Mouse (Mus musculus) liver, postnatal 0 days (tissue): ENCODE measurements at regions not wholly inside any gene's neighbourhood (a gene's known extent, or its start where the extent isn't known, plus 50 kb on each side); places are given as distances from the start of the nearest gene placed in this dataset.

Experiments
- ATAC-seq: fragments of 200-750 bp; cut with Nextera tagmentation; 2 replicates; pipeline ENCODE4 v1.8.0; 2017; ENCODE audit warnings: mild to moderate bottlenecking, moderate library complexity
- DNase-seq: peaks from one replicate; pipeline ENCODE4 v3.0.0-alpha.2; 2016
- H3K27ac ChIP-seq: fragments of 300-500 bp; sonication (generic); 2 replicates; pipeline ENCODE4 v1.5.1; 2014; ENCODE audit warnings: antibody characterized with exemption, moderate library complexity, mild to moderate bottlenecking, low read depth
- H3K27me3 ChIP-seq: fragments of 300-500 bp; sonication (generic); 2 replicates; pipeline ENCODE4 v1.6.1; 2014; ENCODE audit warnings: low read length, control low read depth, mixed read lengths; ENCODE audit not compliant: insufficient read depth
- H3K36me3 ChIP-seq: fragments of 300-500 bp; sonication (generic); replicated peaks from 2 replicates; pipeline ENCODE4 v1.6.1; 2014; ENCODE audit warnings: mild to moderate bottlenecking, control low read depth, low read length, moderate library complexity, mixed read lengths; ENCODE audit not compliant: insufficient read depth
- H3K4me1 ChIP-seq: fragments of 300-500 bp; sonication (generic); 2 replicates; pipeline ENCODE4 v1.6.1; 2014; ENCODE audit warnings: antibody characterized with exemption, mild to moderate bottlenecking, control low read depth; ENCODE audit not compliant: insufficient read depth
- H3K4me2 ChIP-seq: fragments of 300-500 bp; sonication (generic); 2 replicates; pipeline ENCODE4 v1.6.1; 2014; ENCODE audit warnings: low read depth, mild to moderate bottlenecking, low read length, moderate library complexity, mixed read lengths
- H3K4me3 ChIP-seq: fragments of 300-500 bp; sonication (generic); 2 replicates; pipeline ENCODE4 v1.5.1; 2014; ENCODE audit warnings: low read depth, low read length
- H3K9ac ChIP-seq: fragments of 300-500 bp; sonication (generic); replicated peaks from 2 replicates; pipeline ENCODE4 v1.6.1; 2014; ENCODE audit warnings: mild to moderate bottlenecking, moderate library complexity
- H3K9me3 ChIP-seq: fragments of 300-500 bp; sonication (generic); 2 replicates; pipeline ENCODE4 v1.6.1; 2016; ENCODE audit warnings: mild to moderate bottlenecking, control low read depth, low read length, mixed read lengths
- CTCF ChIP-seq: sonication (generic); IDR thresholded peaks from 2 replicates; pipeline ENCODE4 v1.5.1; 2016; ENCODE audit warnings: antibody characterized with exemption, low read depth
- EP300 ChIP-seq: IDR thresholded peaks from 2 replicates; pipeline ENCODE4 v1.6.1; 2016; ENCODE audit warnings: antibody characterized with exemption, low read depth, mild to moderate bottlenecking
- WGBS: fragments of 180-500 bp; shearing (Covaris S2); extraction: QIAGEN DNeasy Blood & Tissue Kit; methylation state at CpG from one replicate; pipeline ENCODE4 v1.1.7; 2014; ENCODE audit not compliant: insufficient replicate concordance; 5-methylcytosine and 5-hydroxymethylcytosine counted together

- H3K4me3 ChIP-seq: no peak overlapping the region
- no peak overlapping the region for H3K9ac ChIP-seq
- TF ChIP-seq CTCF (no peak), EP300 (no peak)
- no peak overlapping the region for H3K4me2 ChIP-seq
- H3K27me3 ChIP-seq: no peaks in the 10 kb centered on the region
- H3K27ac ChIP-seq: no peak overlapping the region
- H3K4me1 ChIP-seq: 0 out of 2 replicates have a peak, but pooled peaks cover 2% of the 10 kb centered on the region
- H3K9me3 ChIP-seq: no peaks in the 10 kb centered on the region
- DNase-seq (no peak), ATAC-seq (no peak)
- WGBS: 82% methylated on average over 4 of the region's 4 CpGs
- no peaks in the 10 kb centered on the region for H3K36me3 ChIP-seq
These were observed 140.9 kb downstream of the Nrip1 start for GRCm38 (mm10) chr16:76232680-76233079.

GRCm38 (mm10) chr16:76232174-76232573 lies 141.5 kb downstream of the Nrip1 start:
- TF ChIP-seq EP300 (no peak), CTCF (no peak)
- H3K27ac ChIP-seq: no peak overlapping the region
- no peak overlapping the region for H3K9ac ChIP-seq
- no peak overlapping the region for H3K4me3 ChIP-seq
- H3K4me2 ChIP-seq: no peak overlapping the region
- H3K27me3 ChIP-seq: no peaks in the 10 kb centered on the region
- no peaks in the 10 kb centered on the region for H3K36me3 ChIP-seq
- 49% methylated on average over 3 of the region's 3 CpGs for WGBS
- ATAC-seq (no peak), DNase-seq (no peak)
- 0 out of 2 replicates have a peak, but pooled peaks cover 2% of the 10 kb centered on the region for H3K4me1 ChIP-seq
- no peaks in the 10 kb centered on the region for H3K9me3 ChIP-seq

GRCm38 (mm10) chr16:76230516-76231302 lies 142.9 kb downstream of the Nrip1 start:
- H3K36me3 ChIP-seq: no peaks in the 10 kb centered on the region
- no peak overlapping the region for H3K27ac ChIP-seq
- 86% methylated on average over 4 of the region's 4 CpGs for WGBS
- no peaks in the 10 kb centered on the region for H3K27me3 ChIP-seq
- H3K4me1 ChIP-seq: 0 out of 2 replicates have a peak, but pooled peaks cover 4% of the 10 kb centered on the region
- no peak overlapping the region for H3K4me2 ChIP-seq
- DNase-seq: no peak
- no peak for ATAC-seq
- H3K9me3 ChIP-seq: no peaks in the 10 kb centered on the region
- no peak overlapping the region for H3K9ac ChIP-seq
- TF ChIP-seq CTCF: no peak
- TF ChIP-seq EP300: no peak
- no peak overlapping the region for H3K4me3 ChIP-seq

- Histone ChIP-seq H3K27ac (no peak overlapping the region), H3K9ac (no peak overlapping the region), H3K9me3 (no peaks in the 10 kb centered on the region), H3K27me3 (no peaks in the 10 kb centered on the region), H3K4me3 (no peak overlapping the region), H3K4me2 (no peak overlapping the region), H3K36me3 (no peaks in the 10 kb centered on the region), H3K4me1 (peaks cover 16% of the 10 kb centered on the region; the same call in 1 of the 2 replicates)
- no peak for DNase-seq
- 75% methylated on average over 4 of the region's 4 CpGs for WGBS
- TF ChIP-seq EP300 (no peak), CTCF (no peak)
- no peak for ATAC-seq
These were observed 145.2 kb downstream of the Nrip1 start for GRCm38 (mm10) chr16:76228451-76228850.

- H3K27ac ChIP-seq: no peak overlapping the region
- H3K36me3 ChIP-seq: no peaks in the 10 kb centered on the region
- H3K9me3 ChIP-seq: no peaks in the 10 kb centered on the region
- H3K4me1 ChIP-seq: peaks cover 16% of the 10 kb centered on the region; the same call in 1 of the 2 replicates
- WGBS: 31% methylated on average over 7 of the region's 7 CpGs
- H3K9ac ChIP-seq: no peak overlapping the region
- no peaks in the 10 kb centered on the region for H3K27me3 ChIP-seq
- no peak overlapping the region for H3K4me3 ChIP-seq
- no peak overlapping the region for H3K4me2 ChIP-seq
- TF ChIP-seq EP300: no peak
- no peak for TF ChIP-seq CTCF
- no peak for ATAC-seq
- no peak for DNase-seq
These were observed 147.2 kb downstream of the Nrip1 start for GRCm38 (mm10) chr16:76226446-76226845.

GRCm38 (mm10) chr16:76225587-76226226 lies 147.9 kb downstream of the Nrip1 start:
- no peaks in the 10 kb centered on the region for H3K27me3 ChIP-seq
- H3K9ac ChIP-seq: no peak overlapping the region
- DNase-seq (no peak), ATAC-seq (peak; percentile 49)
- WGBS: 47% methylated on average over 12 of the region's 12 CpGs
- H3K4me1 ChIP-seq: peaks cover 16% of the 10 kb centered on the region; the same call in 1 of the 2 replicates
- H3K27ac ChIP-seq: peak overlapping the region; percentile 82
- TF ChIP-seq EP300: no peak; the same call in 1 of the 2 replicates
- TF ChIP-seq CTCF: no peak
- no peak overlapping the region for H3K4me3 ChIP-seq
- H3K9me3 ChIP-seq: no peaks in the 10 kb centered on the region
- H3K36me3 ChIP-seq: no peaks in the 10 kb centered on the region
- 0 out of 2 replicates have a peak overlapping the region, but pooled peaks have one; percentile 27 for H3K4me2 ChIP-seq
